Mouse (Mus musculus) 3134 (cell line): ENCODE measurements around the gene Mroh2b.

Experiments used
- DNase-seq: peaks from one replicate; pipeline ENCODE4 v3.0.0-alpha.2; 2011; ENCODE audit warnings: low spot score; ENCODE audit not compliant: insufficient read length; ENCODE audit errors: extremely low read depth

Mroh2b gene

DNA sequence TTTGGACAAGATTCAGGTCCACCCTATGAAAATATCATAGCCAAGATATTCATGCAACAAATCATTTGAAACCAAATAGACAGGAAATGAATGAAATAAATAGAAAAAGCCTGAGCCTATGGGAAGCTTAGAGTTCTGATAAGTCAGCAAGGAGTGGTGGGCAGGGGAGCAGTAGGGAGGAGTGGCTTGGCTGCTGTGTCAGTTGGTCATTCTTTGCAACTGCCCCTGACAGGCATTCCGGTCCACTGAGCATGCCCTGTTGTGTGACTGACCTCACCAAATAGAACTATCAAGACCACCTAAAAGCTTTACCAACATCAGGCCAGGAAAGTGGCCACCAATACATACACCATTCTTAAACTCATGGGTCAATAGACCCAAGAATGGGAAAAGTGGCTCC is at the start of gene Mroh2b:
Gene Mroh2b, plus strand, starts transcription at position 301 of the 400 bp plus-strand sequence.
- DNase-seq: no peak

DNA sequence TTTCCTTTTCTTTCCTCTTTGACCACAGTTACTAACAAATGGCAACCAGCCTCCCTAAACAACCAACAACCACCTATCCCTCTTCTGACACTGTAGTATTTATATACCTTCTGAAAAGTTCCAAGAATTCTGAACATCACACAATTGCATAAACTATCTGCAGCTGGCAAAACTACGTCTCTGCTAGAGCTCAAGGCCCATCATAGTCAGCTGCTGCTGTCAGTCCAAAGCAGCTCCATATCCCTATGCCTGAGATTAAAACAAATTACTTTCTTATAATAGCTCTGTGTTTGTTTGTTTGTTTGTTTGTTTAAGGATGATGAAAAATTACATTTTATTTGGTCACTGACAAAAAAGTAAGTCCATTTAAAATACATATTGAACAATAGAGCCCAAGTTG is 48.5 kb upstream of the Mroh2b start:
- no peak for DNase-seq

DNA sequence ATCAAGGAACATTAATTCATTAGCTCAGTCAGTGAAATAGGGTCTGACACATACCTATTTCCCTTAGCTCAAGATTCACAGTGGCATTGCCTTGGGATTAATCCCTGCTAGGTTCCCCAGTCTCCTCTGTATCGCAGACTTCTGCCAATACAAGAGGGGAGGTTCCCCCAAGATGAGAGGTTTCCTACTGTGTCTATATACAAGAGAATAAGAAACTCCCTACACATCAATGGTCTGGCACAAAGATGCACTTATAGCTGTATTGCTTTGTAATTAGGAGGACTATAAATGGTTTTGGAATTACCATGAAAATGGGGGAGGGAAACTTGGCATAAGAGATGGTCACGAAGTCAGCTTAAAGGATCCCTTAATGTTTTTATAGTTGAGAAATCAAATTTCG is 3.6 kb upstream of the Mroh2b start:
- DNase-seq: no peak

- no peak for DNase-seq
These were observed 36.2 kb downstream of the Mroh2b start for GRCm38 (mm10) chr15:4934731-4935130.

- no peak for DNase-seq
These were observed 74.8 kb downstream of the Mroh2b start for GRCm38 (mm10) chr15:4973355-4973754.

DNA sequence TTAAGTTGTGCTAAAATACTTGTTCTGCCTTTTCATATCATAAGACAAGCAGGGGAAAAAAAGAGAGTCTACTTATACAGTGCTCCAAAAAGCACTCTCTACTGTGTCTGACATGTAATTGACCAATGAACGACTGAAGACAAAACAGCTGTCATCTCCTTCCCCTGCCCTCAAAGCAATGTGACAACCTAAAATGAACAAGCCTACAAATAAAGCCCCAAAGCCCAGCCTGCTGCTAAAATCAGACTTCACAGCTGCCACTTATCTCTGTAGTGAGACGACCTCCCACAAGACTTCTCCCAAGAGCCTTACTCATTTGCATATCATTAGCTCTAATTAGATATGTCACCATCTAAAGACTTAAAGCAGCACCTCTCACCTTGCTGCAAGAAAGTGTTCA is 104.4 kb downstream of the Mroh2b start:
- DNase-seq: no peak

GRCm38 (mm10) chr15:5003503-5004196 is 105.1 kb downstream of the Mroh2b start:
- DNase-seq: no peak

- DNase-seq: no peak
These were observed 111.1 kb downstream of the Mroh2b start for GRCm38 (mm10) chr15:5009644-5010107.
